Mouse (Mus musculus): ENCODE measurements around the gene Caskin1.

DNA sequence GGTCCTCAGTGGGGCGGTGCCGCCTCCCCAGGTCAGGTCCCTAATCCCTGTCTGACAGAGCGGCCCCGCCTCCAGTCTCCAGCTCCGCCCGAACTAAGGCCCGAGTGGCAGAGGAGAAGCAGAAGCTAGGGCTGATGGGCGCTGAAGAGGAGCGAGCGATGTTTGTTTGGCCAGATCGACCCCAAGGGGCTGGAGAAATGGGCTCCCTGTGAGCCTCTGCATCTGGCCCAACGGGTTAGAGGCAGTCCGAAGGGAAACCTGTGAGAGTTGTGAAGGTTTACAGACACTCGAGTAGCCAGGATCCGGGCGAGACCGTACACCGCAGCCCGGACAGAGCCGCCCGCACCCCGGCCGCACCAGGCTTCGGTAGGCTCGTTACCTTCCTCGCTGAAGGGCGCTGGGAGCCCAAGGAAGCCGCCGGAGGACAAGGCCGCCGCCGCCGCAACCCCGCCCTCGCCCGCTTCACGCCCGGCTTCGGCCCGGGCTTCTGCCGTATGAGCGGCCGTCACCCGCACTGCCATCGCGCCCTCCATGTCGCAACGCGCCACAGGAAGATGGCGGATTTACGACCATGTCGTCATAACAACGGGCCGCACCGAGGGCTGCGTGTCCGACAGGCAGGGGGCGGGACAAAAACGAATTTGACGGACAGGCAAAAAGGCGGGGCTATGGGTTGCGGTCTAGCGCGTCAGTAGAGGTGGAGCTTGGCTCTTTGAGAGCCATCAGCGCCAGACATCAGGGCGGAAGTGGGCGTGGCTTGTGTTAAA is 33.5 kb upstream of the Caskin1 start:
- no peak for TF ChIP-seq CTCF (IDR thresholded peaks at IDR 0.05; ENCODE audit: low read depth, low read length)
- TF ChIP-seq EP300 (IDR thresholded peaks at IDR 0.05; ENCODE audit: insufficient read depth, low read depth, low read length): 0 out of 2 replicates have a peak, but pooled peaks have one; percentile 16
- peak; percentile 31 for TF ChIP-seq POLR2A (IDR thresholded peaks at IDR 0.05; ENCODE audit: insufficient read depth, low read length)

All from ES-Bruce4 (cell line).